Mouse (Mus musculus): Measurements from ENCODE around the gene Bckdk. TPM values are rescaled to one million over a fixed set of nuclear protein-coding genes. Genes with fewer than 3 reads are reported as not detected.

The Bckdk gene
- total and polyA plus RNA-seq, 3 experiments = 32.6 to 126 TPM; not detected in 1

GRCm38 (mm10) chr7:127907939-127908338 is 4.1 kb downstream of the Bckdk start:
- no peak for DNase-seq (ENCODE audit: low read depth, low spot score)
- no peaks in the 10 kb centered on the region for H3K27me3 ChIP-seq (ENCODE audit: control insufficient read depth in 1 of 2, insufficient read depth in 2 of 2, low read length in 2 of 2)
- H3K27ac ChIP-seq (ENCODE audit: control insufficient read depth, low read depth, low read length) = no peak overlapping the region
- TF ChIP-seq ZMIZ1 (IDR thresholded peaks at IDR 0.05; ENCODE audit: low read depth, low read length) = no peak
- TF ChIP-seq POLR2AphosphoS5 (IDR thresholded peaks at IDR 0.05; ENCODE audit: borderline replicate concordance, low read depth, low read length) = no peak
- no peak for TF ChIP-seq SIN3A (IDR thresholded peaks at IDR 0.05; ENCODE audit: low read length)
- no peak for TF ChIP-seq RCOR1 (IDR thresholded peaks at IDR 0.05; ENCODE audit: low read depth, low read length)
- no peak for TF ChIP-seq CTCF (IDR thresholded peaks at IDR 0.05 in 2 of 3, conservative IDR thresholded peaks at IDR 0.05 in 1 of 3; ENCODE audit: control insufficient read depth in 1 of 3, insufficient read depth in 1 of 3, low read depth in 2 of 3, low read length in 3 of 3, poor library complexity in 1 of 3, severe bottlenecking in 1 of 3)
- no peak for TF ChIP-seq KAT2A (conservative IDR thresholded peaks at IDR 0.05; ENCODE audit: low read depth, low read length)
- H3K4me3 ChIP-seq (ENCODE audit: control insufficient read depth in 1 of 2, insufficient read depth in 1 of 2, low read depth in 2 of 2, low read length in 2 of 2) = no peak overlapping the region
- H3K36me3 ChIP-seq (ENCODE audit: control insufficient read depth in 1 of 2, insufficient read depth in 2 of 2, low read length in 2 of 2) = no peaks in the 10 kb centered on the region
- H3K9me3 ChIP-seq (replicated peaks; ENCODE audit: insufficient read depth, low read length) = no peaks in the 10 kb centered on the region
- H3K9ac ChIP-seq (ENCODE audit: control insufficient read depth, low read depth, low read length, poor library complexity, severe bottlenecking) = no peak overlapping the region
- peaks cover under 1 to 7% of the 10 kb centered on the region in 2 experiments; a peak in 1 of 4 replicates for H3K4me1 ChIP-seq (ENCODE audit: control insufficient read depth in 1 of 2, insufficient read depth in 2 of 2, low read length in 2 of 2)
- H3K79me2 ChIP-seq (ENCODE audit: control insufficient read depth, insufficient read depth, low read length, poor library complexity) = peaks cover 7% of the 10 kb centered on the region; the same call in 1 of the 2 replicates

- Histone ChIP-seq H3K79me2 (ENCODE audit: control insufficient read depth, insufficient read depth, low read length, poor library complexity) (peaks cover 9% of the 10 kb centered on the region), H3K4me3 (ENCODE audit: control insufficient read depth in 1 of 2, insufficient read depth in 1 of 2, low read depth in 2 of 2, low read length in 2 of 2) (no peak overlapping the region), H3K9ac (ENCODE audit: control insufficient read depth, low read depth, low read length, poor library complexity, severe bottlenecking) (no peak overlapping the region), H3K4me1 (ENCODE audit: control insufficient read depth in 1 of 2, insufficient read depth in 2 of 2, low read length in 2 of 2) (peaks cover 2 to 13% of the 10 kb centered on the region in 2 experiments; a peak in 2 of 4 replicates), H3K27me3 (ENCODE audit: control insufficient read depth in 1 of 2, insufficient read depth in 2 of 2, low read length in 2 of 2) (no peaks in the 10 kb centered on the region), H3K27ac (ENCODE audit: control insufficient read depth, low read depth, low read length) (no peak overlapping the region), H3K9me3 (replicated peaks; ENCODE audit: insufficient read depth, low read length) (no peaks in the 10 kb centered on the region), H3K36me3 (ENCODE audit: control insufficient read depth in 1 of 2, insufficient read depth in 2 of 2, low read length in 2 of 2) (peaks cover 0 to 4% of the 10 kb centered on the region in 2 experiments; a peak in 2 of 4 replicates)
- TF ChIP-seq USF1 (IDR thresholded peaks at IDR 0.05; ENCODE audit: low read depth, low read length) = no peak
- TF ChIP-seq MAX (IDR thresholded peaks at IDR 0.05; ENCODE audit: low read length) = no peak
- TF ChIP-seq POLR2AphosphoS2 (IDR thresholded peaks at IDR 0.05; ENCODE audit: low read length) = no peak
- TF ChIP-seq TCF12 (IDR thresholded peaks at IDR 0.05; ENCODE audit: low read depth, low read length) = no peak
- no peak for TF ChIP-seq USF2 (IDR thresholded peaks at IDR 0.05; ENCODE audit: borderline replicate concordance in 1 of 2, insufficient read depth in 1 of 2, low read depth in 1 of 2, low read length in 2 of 2)
- no peak for TF ChIP-seq CTCF (IDR thresholded peaks at IDR 0.05 in 2 of 3, conservative IDR thresholded peaks at IDR 0.05 in 1 of 3; ENCODE audit: control insufficient read depth in 1 of 3, insufficient read depth in 1 of 3, low read depth in 2 of 3, low read length in 3 of 3, poor library complexity in 1 of 3, severe bottlenecking in 1 of 3)
- TF ChIP-seq MYC (IDR thresholded peaks at IDR 0.05; ENCODE audit: low read depth, low read length) = no peak
- TF ChIP-seq CHD2 (IDR thresholded peaks at IDR 0.05; ENCODE audit: low read length) = no peak
- TF ChIP-seq KAT2A (conservative IDR thresholded peaks at IDR 0.05; ENCODE audit: low read depth, low read length) = no peak
- TF ChIP-seq MYB (IDR thresholded peaks at IDR 0.05; ENCODE audit: low read depth, low read length) = no peak
- no peak for TF ChIP-seq MXI1 (IDR thresholded peaks at IDR 0.05; ENCODE audit: low read depth, low read length)
- no peak for DNase-seq (ENCODE audit: low read depth, low spot score)
Observed at GRCm38 (mm10) chr7:127908656-127909055, 4.8 kb downstream of the Bckdk start.
